Mouse (Mus musculus): Measurements from ENCODE around the gene Pycr1. TPM values are rescaled to one million over a fixed set of nuclear protein-coding genes. Genes with fewer than 3 reads are reported as not detected.
"Not testable (repeated sequence)": the region's sequence is repeated elsewhere in the genome, so short reads cannot be mapped to it uniquely, and the experiment has no call there.

Pycr1 gene
- total RNA-seq (2017) = 9.9 and 11.7 TPM in 2 replicates

DNA sequence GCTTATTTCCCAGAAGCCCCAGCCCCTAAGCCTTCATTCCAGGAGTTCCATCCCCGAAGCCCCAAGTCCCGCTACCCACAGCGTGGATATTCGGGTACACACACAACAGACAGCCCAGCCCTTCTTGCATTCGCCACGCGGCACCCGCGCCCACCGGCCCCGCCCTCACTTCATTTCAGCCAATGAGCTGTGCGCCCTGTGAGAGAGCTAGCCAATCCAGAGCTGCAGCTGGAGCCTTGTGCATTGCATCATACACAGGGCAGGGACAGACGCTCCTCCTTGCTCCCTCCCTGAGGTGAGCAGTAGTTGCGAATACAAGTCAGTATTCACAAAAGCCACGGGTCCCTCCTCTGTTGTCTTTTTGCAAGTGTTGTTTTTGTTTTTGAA, at the start of gene Pycr1:
Gene Pycr1, minus strand, starts transcription at position 169 of the 387 bp plus-strand sequence.
- peak; percentile 96 for ATAC-seq (replicated peaks; ENCODE audit: low read depth, poor library complexity, severe bottlenecking)

DNA sequence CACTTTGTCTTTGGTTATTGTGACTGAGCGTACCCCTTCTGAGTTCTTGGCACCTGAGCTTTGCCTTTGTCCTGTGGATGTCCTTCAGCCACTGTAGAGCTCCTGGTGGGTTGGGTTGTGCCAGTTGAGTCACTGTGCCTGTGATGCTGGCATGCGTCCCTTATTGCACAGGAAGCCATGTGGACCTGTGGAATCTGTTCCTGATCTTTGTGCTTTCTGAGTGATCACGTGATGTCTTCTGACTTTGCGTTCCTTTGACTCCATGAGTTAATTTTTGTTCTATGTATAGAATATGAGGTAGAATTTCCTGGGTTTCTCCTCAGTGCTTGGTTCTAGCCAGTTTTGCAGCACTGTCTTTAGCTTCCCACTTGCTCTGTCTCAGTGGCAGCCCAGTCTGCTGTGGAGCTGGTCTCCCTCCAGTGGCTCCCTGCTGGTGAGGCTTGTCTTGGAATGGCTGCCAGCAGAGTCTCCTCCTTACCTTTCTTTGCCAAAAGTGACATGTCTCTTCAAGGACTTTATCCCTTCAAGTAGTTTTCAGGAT, 49.0 kb upstream of the Pycr1 start:
- no peak for ATAC-seq (replicated peaks; ENCODE audit: low read depth, poor library complexity, severe bottlenecking)

DNA sequence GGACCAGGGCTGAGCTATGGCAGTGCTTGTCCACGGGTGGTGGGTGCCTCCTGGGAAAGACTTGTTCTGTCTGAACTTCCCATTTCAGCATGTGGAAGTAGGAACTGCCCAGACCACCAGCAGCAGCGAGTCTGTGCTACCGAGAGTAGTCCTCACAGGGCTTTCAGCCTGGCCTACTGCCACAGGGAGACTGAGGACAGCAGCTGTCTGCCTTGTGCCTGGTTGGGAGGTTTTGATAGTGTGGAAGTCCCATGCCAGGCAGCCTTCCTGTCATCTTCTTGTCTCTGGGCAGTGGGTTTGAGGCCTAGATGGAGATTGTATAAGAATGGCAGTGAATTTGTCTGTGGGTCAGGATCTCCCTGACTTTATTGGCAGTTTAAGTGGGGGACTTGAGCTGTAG, 45.8 kb upstream of the Pycr1 start:
- no peak for ATAC-seq (replicated peaks; ENCODE audit: low read depth, poor library complexity, severe bottlenecking)

DNA sequence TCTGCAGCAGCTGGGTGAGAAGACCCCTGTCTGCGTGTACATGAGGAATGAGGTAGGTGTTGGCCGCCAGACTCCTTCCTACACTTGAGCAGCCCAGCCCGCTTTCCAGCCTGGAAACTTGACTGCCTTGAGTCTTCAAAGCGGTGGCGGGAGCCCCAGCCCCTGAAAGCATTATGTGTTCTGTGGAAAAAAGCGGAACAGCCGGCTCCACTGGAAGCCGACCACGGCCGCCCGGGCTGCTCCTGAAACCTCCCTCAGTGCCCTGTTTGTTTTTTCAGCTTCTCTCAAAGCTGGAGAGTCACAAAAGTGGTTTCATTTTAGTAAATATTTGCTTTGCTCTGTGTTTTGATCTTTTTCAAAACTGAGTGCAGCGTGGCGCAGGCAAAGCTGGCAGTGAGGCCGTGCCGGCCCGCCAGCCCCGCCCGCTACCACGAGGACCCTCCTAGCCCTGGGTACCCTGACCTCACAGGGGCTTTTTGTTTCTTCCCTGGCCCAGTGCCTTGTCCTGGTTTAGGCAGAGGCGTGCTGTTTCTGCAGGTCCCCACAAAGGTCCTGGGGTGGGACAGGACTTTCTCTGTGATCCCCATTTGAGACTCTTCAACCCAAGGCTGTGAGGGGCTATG, 43.2 kb upstream of the Pycr1 start:
- no peak for ATAC-seq (replicated peaks; ENCODE audit: low read depth, poor library complexity, severe bottlenecking)

DNA sequence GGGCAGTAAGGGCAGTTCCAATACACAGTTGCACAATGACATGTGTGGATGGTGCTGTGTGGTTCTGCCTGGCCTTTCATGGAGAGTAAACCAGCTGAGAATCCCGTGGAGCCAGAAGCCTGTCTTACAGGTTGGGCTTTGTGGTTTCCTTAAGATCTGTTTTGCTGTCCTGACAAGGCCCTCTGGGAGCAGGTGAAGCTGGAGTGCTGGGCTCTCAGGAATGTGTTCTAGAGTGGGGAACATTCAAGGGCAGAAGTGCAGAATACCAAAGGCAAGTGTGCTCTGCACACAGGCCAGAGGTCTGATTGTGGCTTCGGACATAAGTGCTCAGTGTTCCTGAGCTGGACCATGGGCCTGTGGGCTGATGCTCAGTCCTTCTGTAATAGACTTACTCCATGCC, 41.1 kb upstream of the Pycr1 start:
- ATAC-seq (replicated peaks; ENCODE audit: low read depth, poor library complexity, severe bottlenecking) = no peak

DNA sequence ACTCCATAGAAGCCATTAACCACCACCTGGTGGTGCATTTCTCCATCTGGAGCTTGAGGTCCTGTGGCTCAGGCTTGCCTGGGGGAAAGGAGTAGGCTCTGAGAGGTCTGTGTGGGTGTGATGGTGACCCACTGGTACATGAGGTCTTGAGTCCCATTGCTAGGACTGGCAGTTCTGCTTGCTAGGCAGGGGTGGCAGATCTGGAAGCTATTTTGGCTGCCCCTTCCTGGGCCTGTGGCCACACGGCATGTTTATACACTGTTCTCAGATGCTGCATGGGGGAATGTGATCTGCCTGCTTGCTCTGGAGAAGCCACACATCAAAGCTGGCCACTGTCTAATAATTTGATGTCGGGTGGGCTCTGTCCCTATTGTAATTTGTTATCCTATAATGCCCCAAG, 40.5 kb upstream of the Pycr1 start:
- no peak for ATAC-seq (replicated peaks; ENCODE audit: low read depth, poor library complexity, severe bottlenecking)

DNA sequence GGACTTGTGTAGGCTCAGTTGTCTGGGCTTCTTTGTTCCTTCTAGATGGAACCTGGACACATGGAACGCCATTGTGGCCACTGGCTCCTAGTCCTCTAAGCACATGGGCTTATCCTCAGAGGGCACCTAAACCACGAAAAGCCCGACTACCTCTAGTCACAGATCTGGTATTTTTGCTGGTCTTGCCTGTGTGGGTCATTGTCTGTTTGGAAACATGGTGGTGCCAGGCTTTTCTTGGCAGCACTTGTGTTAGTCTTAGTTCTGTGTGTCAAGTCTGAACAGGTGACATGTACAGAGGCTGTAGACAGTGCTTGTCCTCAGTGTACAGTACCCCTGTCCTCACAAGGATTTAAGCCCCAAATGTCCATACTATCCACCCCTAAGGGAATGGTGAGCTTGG, 40.0 kb upstream of the Pycr1 start:
- ATAC-seq (replicated peaks; ENCODE audit: low read depth, poor library complexity, severe bottlenecking) = no peak

DNA sequence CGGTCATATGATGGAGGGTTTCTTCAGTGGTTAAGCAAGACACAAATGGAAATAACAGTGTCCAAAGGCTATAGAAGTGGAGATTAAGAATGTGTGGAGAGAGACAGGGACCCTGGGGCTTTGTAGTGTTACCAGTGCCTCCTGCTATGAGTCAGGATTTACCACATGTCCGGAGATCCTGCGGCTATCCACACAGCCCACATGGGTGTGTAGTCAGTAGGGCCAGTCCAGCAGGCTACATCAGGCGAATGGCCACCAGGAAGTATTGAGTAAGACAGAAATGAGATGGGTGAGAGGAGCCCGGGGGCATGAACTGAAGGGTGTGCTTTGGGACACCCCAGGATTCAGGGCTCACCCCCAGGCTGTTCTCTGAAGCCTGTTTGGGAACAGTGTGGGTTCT, 39.1 kb upstream of the Pycr1 start:
- no peak for ATAC-seq (replicated peaks; ENCODE audit: low read depth, poor library complexity, severe bottlenecking)

DNA sequence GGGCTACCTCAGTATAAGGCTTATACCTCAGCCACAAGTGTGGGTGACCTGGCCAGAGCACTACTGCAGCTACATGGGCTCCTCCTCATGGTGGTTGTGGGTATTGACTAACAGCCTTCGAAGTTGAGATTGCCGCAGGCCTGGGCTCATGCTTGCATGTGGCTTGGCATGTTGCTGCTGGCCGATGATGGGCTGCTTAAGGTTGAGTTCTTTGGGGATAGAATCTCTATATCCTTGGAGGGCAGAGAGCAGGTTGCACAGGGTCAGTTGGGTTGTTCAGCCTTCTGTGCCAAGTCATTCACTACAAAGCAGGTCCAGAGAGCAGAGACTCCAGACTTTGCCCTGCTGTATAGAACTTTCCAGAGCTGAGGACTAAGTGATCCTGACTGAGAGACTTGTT, 36.3 kb upstream of the Pycr1 start:
- ATAC-seq (replicated peaks; ENCODE audit: low read depth, poor library complexity, severe bottlenecking) = peak; percentile 75

DNA sequence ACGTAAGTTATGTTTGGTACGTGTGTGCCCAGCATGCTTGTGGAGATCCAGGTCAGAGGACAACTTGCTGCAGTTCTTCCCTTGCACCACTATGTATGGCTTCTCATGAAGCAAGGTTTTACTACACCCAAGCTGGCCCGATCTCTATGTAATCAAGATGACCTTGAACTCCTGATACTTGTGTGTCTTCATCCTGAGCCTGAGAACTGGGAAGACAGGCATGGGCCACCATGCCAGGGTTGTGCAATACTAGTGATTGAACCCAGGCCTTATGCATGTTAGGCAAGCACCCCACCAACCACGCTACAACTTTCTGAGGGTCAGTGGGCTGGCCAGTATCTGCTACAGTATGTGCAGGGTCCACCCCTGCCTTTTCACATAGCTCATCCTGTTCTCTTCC, 33.4 kb upstream of the Pycr1 start:
- no peak for ATAC-seq (replicated peaks; ENCODE audit: low read depth, poor library complexity, severe bottlenecking)

DNA sequence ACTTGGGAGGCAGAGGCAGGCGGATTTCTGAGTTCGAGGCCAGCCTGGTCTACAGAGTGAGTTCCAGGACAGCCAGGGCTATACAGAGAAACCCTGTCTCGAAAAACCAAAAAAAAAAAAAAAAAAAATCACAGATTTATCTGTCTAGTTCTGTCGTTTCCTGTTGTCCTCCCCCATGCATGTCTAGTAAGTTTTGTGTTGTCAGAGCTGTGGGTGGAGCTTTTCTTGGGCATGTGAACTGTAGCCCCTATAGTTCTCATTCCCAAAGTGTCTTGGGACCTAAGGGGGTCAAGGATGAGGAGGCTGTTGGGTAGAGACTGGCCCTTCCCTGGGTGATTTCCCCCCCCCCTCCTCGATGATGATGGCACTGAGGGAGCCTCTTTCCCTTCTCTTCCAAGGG, 32.3 kb upstream of the Pycr1 start:
- ATAC-seq (replicated peaks; ENCODE audit: low read depth, poor library complexity, severe bottlenecking) = not testable (repeated sequence)

DNA sequence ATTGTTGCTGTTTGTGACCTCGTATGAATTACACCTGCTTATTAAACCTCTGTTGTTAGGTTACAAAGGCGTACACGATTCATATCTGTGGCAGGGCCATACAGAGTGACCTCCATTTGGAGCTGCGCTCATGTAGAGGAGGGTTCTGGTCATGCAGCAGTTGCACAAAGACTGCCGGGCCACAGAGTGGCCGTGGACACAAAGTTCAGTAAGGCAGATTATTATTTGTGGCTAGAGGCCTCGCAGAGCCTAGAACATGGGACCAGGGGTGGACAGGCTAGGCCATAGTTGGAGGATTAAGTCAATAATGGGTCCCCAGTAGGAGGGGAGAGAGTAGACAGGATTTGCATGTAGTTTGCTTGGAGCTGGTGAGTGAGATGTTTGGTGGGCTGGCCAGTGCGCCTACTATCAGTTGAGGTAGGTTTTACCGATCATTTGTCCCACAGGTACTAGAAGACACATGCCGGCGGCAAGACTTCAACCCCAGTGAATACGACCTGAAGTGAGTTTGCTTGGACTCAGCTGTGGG, 30.1 kb upstream of the Pycr1 start:
- ATAC-seq (replicated peaks; ENCODE audit: low read depth, poor library complexity, severe bottlenecking) = 0 out of 2 replicates have a peak, but pooled peaks have one; percentile 2

DNA sequence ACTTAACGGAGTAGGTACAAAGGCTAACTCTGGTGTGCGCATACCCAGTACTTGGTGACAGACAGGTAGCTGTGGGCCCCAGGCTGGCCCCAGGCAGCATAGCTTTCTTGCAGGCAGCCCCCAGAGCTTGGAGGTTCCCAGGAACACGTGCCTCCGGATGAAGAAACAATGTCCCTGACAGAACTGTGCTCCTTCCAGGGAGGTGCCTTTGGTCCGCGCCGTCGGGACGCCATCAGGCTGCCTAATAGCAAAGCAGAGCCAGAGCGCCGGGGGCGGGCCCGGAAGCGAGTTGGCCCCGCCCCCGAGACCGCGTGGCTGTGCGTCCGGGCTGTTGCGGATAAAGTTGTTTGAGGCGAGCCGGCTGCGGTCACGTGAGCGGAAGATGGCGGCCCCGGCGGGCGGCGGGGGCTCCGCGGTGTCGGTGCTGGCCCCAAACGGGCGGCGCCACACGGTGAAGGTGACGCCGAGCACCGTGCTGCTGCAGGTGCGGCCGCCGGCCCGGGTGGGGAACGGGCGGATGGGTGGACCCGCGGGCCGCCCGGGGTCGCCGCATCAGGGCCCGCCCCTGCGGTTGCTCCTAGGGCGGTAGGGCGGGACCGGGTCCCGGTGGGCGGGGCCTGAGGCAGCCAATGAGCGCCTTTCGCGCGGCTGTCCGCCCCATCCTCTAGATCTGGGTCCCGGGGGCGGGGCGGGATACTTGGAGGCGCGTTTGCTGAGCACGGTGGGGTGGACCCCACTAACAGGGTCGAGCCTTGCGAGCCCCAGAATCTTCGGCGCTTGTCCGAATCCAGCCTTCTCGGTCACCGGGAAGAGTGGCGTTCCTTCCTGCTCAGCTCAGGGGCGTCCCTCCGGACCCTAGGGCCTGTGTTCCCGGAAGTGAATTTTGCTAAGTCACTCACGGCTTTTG, 29.4 kb upstream of the Pycr1 start, which contains the start of gene Aspscr1:
Gene Aspscr1, plus strand, starts transcription at position 287 of the 907 bp plus-strand sequence.
- ATAC-seq (replicated peaks; ENCODE audit: low read depth, poor library complexity, severe bottlenecking) = peak; percentile 92

DNA sequence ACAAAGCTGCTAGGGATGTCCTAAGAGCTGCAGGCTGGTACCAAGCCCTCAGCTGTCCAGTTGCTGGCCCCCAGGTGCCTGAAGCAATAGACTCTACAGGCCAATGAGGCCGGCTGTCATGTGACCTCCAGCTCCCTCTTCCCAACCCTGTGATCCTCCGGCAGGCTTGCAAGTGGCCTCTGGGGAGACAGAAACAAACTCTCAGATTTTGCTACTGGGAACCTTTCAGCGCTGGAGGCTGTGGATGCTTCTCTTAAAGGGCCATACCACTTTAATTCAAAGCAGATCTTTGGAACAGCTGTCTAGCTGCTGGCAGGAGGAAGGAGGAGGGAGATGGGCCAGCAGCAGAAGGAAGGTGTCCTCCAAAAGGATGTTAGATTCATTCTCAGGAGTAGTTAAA, 23.0 kb upstream of the Pycr1 start:
- ATAC-seq (replicated peaks; ENCODE audit: low read depth, poor library complexity, severe bottlenecking) = no peak

DNA sequence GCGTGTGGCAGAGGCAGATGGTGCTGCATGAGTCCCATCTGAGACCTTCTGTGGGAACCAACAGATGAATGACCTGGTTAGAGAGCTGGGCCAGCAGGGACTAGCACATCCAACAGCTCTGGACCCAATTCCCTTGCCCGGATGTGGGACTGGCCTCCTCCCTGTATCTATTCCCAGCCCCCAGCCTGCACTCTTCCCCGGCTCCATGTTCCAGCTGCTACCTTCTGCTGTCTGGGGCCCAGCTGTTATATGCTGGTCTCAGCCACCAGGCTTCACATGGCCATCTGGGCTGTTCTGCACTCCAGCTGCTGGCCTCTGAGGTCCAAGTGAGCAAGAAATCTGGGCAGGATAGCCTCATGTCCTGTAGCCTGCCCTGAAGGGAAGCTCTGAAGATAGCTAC, 21.8 kb upstream of the Pycr1 start:
- ATAC-seq (replicated peaks; ENCODE audit: low read depth, poor library complexity, severe bottlenecking) = no peak

DNA sequence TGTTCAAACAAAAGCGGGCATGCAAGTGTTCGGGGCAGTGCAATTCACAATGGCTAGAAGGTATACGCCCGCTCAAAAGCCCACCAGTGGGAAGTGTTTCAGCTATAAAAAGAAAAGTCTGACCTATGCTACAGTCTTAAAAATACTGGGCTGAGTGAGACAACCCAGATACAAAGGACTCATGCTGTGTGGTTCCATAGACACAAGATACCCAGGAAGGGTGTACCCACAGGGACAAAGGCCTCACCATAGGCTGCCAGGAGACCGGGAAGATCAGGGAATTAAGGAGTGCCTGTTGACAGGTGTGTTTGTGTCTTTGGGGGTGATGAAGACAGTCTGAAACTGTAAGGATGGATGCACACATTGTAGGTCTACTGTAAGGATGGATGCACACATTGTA, 20.1 kb upstream of the Pycr1 start:
- no peak for ATAC-seq (replicated peaks; ENCODE audit: low read depth, poor library complexity, severe bottlenecking)

DNA sequence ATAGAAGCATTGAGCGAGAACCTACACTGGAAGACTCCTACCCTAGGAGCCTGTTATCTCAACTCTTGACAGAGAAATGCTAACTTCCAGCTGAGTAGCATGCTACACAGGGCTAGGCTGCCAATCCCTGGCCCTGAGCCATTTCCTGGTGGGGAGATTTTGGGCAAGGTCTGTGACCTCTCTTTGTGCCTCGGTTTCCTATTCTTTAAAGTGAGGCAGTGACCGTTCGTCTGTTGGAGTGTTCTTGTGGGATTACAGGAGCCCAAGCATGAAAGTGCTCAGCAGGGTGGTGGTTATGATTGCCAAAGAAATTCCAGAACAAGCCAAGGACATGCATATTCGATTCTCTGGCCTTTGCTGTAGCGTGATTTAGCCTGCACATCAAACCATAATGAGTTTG, 19.2 kb upstream of the Pycr1 start:
- no peak for ATAC-seq (replicated peaks; ENCODE audit: low read depth, poor library complexity, severe bottlenecking)

DNA sequence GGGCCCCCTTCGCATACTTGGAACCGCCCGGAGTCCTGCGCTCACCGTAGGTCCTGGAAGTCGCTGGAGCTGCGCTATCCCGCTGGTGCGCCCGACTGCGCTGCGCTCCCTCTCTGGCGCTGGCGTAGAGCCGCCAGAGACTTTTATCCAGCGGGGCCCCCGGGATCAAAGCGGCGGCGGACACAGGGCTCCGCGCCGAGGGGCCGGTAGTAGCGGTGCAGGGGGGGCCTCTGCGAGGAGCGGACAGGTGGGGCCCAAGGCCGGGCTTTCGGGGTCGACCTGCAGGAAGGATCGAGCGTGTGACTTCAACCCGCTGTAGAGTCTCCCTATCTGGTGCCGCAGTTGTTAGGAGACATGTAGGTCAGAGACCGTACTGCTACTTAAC, 17.5 kb upstream of the Pycr1 start, which contains the start of gene Notum:
Gene Notum, minus strand, starts transcription at position 100 of the 385 bp plus-strand sequence.
- ATAC-seq (replicated peaks; ENCODE audit: low read depth, poor library complexity, severe bottlenecking) = no peak

DNA sequence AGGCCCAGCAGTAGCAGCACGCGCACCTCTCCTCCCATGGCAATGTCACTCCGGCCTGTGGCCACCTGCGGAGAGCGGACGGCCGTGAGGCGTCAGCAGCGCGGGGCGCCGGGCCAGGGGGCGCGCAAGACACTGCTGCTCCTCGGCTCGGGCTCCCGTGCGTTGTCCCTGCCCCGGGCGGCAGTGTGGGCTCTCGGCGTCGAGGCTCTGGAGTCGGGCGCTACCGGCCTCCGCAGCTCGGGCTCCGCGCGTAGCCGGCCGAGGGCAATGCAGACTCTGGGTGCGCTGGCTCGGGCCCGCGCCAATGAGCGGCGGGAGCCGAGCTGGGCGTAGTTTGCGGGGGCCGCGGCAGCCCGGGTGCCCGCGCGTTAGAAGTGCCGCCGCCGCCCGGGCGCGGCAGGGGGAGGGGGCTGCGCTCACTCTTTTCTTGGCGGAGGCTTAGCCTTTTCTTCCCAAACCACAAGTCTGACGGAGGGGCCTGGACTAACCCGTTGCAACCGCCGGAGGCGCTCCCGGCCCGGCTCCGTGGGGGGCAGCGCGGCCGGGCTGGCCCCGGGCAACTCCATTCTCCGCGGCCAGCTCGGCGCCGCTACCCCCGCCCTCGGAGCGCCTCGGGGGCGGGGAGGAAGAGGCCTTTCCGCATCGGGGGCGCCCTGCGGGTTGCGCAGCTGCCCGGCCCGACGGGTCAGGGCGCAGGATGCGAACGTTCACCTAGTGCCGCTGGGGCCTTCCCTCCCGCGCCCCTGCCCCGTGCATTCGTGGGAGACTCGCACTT, 16.9 kb upstream of the Pycr1 start:
- ATAC-seq (replicated peaks; ENCODE audit: low read depth, poor library complexity, severe bottlenecking) = no peak

Measured in common myeloid progenitor, adult 5-6 weeks (primary cell).